Mouse (Mus musculus): ENCODE data around the gene Gm20388. TPM values are rescaled to one million over a fixed set of nuclear protein-coding genes. Genes with fewer than 3 reads are reported as not detected.

Gm20388 gene
- polyA plus RNA-seq, 1 experiment from 2014 or later, result not detected

DNA sequence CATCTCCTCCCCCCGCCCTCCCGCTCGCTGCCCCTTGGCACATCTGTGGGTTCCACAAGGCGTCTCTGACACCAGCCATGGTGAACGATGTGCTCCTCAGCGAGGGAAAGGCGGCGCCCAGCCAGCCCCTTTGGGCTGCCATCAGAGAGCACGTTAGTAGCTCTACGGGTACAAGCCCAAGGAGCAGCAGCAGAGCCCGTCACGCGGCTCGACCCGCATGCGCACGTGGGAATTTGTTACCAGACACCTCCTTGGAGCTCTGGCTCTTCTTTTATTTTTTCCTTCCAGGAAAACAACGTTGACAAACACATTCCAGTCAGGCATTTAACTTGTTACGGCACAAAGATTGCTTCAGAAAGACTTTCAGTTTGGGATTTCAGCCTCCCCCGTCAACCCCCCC lies 1765.1 kb downstream of the Gm20388 start:
- ATAC-seq (ENCODE audit: low FRiP score, low TSS enrichment), result no peak
- H3K4me2 ChIP-seq (replicated peaks; ENCODE audit: low read depth, low read length), result no peak overlapping the region
- no peaks in the 10 kb centered on the region for H3K4me1 ChIP-seq (ENCODE audit: control insufficient read depth, insufficient read depth, low read length)
- H3K4me3 ChIP-seq (ENCODE audit: low read length), result no peak overlapping the region
- H3K9me3 ChIP-seq (ENCODE audit: control insufficient read depth, low read length), result no peaks in the 10 kb centered on the region
- H3K27ac ChIP-seq (ENCODE audit: low read depth, low read length), result no peak overlapping the region
- no peaks in the 10 kb centered on the region for H3K36me3 ChIP-seq (ENCODE audit: control insufficient read depth, insufficient read depth, low read length)
- H3K27me3 ChIP-seq (ENCODE audit: control insufficient read depth, insufficient read depth, low read length), result no peaks in the 10 kb centered on the region
- no peak overlapping the region for H3K9ac ChIP-seq (ENCODE audit: low read depth, low read length)
- 40% methylated on average over 20 of the region's 20 CpGs for WGBS

DNA sequence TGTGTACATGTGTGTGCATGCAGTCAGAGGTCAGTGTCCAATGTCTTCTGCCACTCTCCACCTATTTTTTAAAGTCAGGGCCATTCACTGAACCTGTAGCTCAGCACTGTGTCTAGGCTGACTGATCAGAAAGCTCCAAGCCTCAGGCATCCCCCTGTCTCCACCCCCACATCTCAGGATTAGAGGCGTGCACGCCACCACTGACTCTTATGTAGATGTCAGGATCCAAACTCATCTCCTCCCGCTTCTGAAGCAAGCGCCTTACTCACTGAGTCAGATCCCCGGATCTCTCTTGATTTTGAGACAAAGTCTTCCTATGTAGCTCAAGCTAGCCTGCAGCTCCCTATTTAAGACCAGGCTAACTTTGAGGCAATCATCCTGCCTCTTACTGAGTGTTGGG lies 1768.1 kb downstream of the Gm20388 start:
- H3K4me2 ChIP-seq (replicated peaks; ENCODE audit: low read depth, low read length), result no peak overlapping the region
- no peaks in the 10 kb centered on the region for H3K4me1 ChIP-seq (ENCODE audit: control insufficient read depth, insufficient read depth, low read length)
- H3K4me3 ChIP-seq (ENCODE audit: low read length), result no peak overlapping the region
- no peak overlapping the region for H3K27ac ChIP-seq (ENCODE audit: low read depth, low read length)
- no peak for ATAC-seq (ENCODE audit: low FRiP score, low TSS enrichment)
- H3K9me3 ChIP-seq (ENCODE audit: control insufficient read depth, low read length), result no peaks in the 10 kb centered on the region
- WGBS, result 63% methylated on average over 5 of the region's 5 CpGs
- no peak overlapping the region for H3K9ac ChIP-seq (ENCODE audit: low read depth, low read length)
- no peaks in the 10 kb centered on the region for H3K27me3 ChIP-seq (ENCODE audit: control insufficient read depth, insufficient read depth, low read length)
- no peaks in the 10 kb centered on the region for H3K36me3 ChIP-seq (ENCODE audit: control insufficient read depth, insufficient read depth, low read length)

DNA sequence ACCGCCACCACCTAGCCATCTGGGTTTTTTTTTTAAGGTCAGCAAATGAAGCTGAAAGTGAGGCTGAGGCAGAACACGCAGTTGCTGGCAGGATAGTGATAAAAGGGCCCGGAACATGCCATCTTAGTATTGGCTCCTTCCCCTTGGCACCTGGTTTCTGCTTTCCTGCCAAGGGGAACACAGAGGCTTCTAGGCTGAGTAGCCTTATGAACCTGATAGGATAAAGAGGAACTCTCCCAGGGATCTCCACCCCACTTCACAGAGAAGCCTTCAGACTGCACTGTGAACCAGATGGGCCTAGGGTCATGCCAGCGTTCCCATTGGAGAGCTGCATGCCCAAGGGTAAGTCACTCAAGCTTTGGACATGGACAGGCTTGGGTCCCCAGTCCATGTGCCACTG lies 1770.3 kb downstream of the Gm20388 start:
- WGBS, result 87% methylated on average over 4 of the region's 4 CpGs
- H3K27me3 ChIP-seq (ENCODE audit: control insufficient read depth, insufficient read depth, low read length), result no peaks in the 10 kb centered on the region
- no peaks in the 10 kb centered on the region for H3K4me1 ChIP-seq (ENCODE audit: control insufficient read depth, insufficient read depth, low read length)
- no peak overlapping the region for H3K9ac ChIP-seq (ENCODE audit: low read depth, low read length)
- H3K4me2 ChIP-seq (replicated peaks; ENCODE audit: low read depth, low read length), result no peak overlapping the region
- ATAC-seq (ENCODE audit: low FRiP score, low TSS enrichment), result no peak
- H3K4me3 ChIP-seq (ENCODE audit: low read length), result no peak overlapping the region
- H3K27ac ChIP-seq (ENCODE audit: low read depth, low read length), result no peak overlapping the region
- H3K9me3 ChIP-seq (ENCODE audit: control insufficient read depth, low read length), result no peaks in the 10 kb centered on the region
- no peaks in the 10 kb centered on the region for H3K36me3 ChIP-seq (ENCODE audit: control insufficient read depth, insufficient read depth, low read length)

DNA sequence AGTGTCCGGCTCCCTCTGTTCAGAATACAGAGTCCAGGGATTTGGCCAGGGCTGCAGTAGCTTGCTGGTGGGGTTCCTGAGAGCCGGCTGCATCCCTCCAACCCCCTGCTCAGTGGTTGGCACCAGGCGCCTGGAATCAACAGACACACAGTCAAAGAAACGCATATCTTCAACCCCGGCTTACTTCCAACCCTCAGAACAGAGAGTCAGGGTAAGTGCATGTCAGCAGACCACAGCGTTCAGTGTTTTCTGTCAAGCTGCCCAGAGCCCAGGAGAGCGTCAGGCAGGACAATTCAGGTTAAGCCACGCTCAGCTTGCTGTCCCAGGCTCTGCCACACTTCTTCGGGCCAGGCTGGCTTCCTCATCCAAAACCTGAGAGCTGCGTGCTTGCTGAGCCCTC lies 1770.8 kb downstream of the Gm20388 start:
- WGBS, result 66% methylated on average over 10 of the region's 10 CpGs
- no peaks in the 10 kb centered on the region for H3K4me1 ChIP-seq (ENCODE audit: control insufficient read depth, insufficient read depth, low read length)
- no peak overlapping the region for H3K4me3 ChIP-seq (ENCODE audit: low read length)
- no peak overlapping the region for H3K27ac ChIP-seq (ENCODE audit: low read depth, low read length)
- no peaks in the 10 kb centered on the region for H3K9me3 ChIP-seq (ENCODE audit: control insufficient read depth, low read length)
- H3K27me3 ChIP-seq (ENCODE audit: control insufficient read depth, insufficient read depth, low read length), result no peaks in the 10 kb centered on the region
- no peak overlapping the region for H3K4me2 ChIP-seq (replicated peaks; ENCODE audit: low read depth, low read length)
- H3K36me3 ChIP-seq (ENCODE audit: control insufficient read depth, insufficient read depth, low read length), result no peaks in the 10 kb centered on the region
- H3K9ac ChIP-seq (ENCODE audit: low read depth, low read length), result no peak overlapping the region
- ATAC-seq (ENCODE audit: low FRiP score, low TSS enrichment), result no peak

DNA sequence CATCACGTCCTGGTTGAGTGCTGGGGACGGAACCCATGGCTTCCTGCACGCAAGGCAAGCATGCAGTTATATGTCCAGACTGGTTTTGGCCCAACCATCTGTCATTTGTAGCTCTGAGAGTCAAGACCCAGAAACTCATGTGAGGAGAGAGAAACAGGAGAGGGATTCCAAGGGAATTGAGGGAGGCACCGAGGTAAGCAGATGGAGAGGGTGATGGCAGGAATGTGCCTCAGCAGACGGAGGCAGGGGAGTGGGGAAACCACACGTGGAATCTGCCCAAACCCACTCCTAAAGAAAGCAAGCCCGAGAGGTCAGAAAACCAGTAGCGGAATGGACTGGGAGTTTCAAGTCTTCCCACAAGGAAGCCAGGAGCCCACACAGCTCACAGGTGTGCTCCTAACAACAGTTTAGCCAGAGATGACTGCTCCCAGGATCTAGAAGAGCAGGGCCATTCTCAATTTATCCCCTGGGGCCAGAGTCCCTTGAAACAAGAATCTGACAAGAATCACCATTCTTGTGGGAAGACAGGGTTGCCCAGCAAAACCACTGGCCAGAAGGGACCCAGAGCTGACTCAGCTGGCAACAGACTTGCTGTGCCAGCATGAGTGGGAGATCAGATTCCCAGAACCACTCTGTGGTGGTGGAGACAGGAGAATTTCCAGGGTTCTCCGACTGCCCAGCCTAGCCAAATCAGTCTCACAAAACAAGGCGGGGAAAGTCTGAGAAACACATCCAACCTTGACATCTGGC lies 1772.6 kb downstream of the Gm20388 start:
- Histone ChIP-seq H3K4me1 (ENCODE audit: control insufficient read depth, insufficient read depth, low read length) (no peaks in the 10 kb centered on the region), H3K27ac (ENCODE audit: low read depth, low read length) (no peak overlapping the region), H3K4me2 (replicated peaks; ENCODE audit: low read depth, low read length) (no peak overlapping the region), H3K36me3 (ENCODE audit: control insufficient read depth, insufficient read depth, low read length) (no peaks in the 10 kb centered on the region), H3K9ac (ENCODE audit: low read depth, low read length) (no peak overlapping the region), H3K4me3 (ENCODE audit: low read length) (no peak overlapping the region), H3K27me3 (ENCODE audit: control insufficient read depth, insufficient read depth, low read length) (no peaks in the 10 kb centered on the region), H3K9me3 (ENCODE audit: control insufficient read depth, low read length) (no peaks in the 10 kb centered on the region)
- ATAC-seq (ENCODE audit: low FRiP score, low TSS enrichment), result no peak
- 72% methylated on average over 10 of the region's 10 CpGs for WGBS

DNA sequence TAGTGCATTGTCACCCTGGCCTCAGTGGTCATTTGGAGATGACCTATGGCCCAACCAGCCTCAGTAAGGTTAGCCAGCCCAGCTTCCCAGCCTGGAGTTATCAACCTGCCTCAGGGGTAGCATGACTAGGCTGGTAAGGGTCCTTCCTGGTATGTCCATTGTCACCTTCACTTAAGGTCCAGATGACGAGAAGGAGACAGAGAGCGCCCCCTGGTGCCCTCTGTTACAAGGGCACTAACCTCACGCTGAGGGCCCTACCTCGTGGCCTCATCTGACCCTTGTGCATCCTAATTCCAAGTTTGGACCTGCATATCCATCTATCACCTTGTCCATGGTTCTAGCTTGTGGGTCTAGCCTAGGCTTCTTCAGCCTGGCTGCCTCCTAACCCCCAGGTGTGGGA lies 1774.8 kb downstream of the Gm20388 start:
- H3K27me3 ChIP-seq (ENCODE audit: control insufficient read depth, insufficient read depth, low read length), result no peaks in the 10 kb centered on the region
- H3K4me1 ChIP-seq (ENCODE audit: control insufficient read depth, insufficient read depth, low read length), result no peaks in the 10 kb centered on the region
- no peaks in the 10 kb centered on the region for H3K9me3 ChIP-seq (ENCODE audit: control insufficient read depth, low read length)
- H3K27ac ChIP-seq (ENCODE audit: low read depth, low read length), result no peak overlapping the region
- no peak for ATAC-seq (ENCODE audit: low FRiP score, low TSS enrichment)
- no peak overlapping the region for H3K4me3 ChIP-seq (ENCODE audit: low read length)
- no peaks in the 10 kb centered on the region for H3K36me3 ChIP-seq (ENCODE audit: control insufficient read depth, insufficient read depth, low read length)
- no peak overlapping the region for H3K9ac ChIP-seq (ENCODE audit: low read depth, low read length)
- 15% methylated on average over 4 of the region's 4 CpGs for WGBS
- no peak overlapping the region for H3K4me2 ChIP-seq (replicated peaks; ENCODE audit: low read depth, low read length)

DNA sequence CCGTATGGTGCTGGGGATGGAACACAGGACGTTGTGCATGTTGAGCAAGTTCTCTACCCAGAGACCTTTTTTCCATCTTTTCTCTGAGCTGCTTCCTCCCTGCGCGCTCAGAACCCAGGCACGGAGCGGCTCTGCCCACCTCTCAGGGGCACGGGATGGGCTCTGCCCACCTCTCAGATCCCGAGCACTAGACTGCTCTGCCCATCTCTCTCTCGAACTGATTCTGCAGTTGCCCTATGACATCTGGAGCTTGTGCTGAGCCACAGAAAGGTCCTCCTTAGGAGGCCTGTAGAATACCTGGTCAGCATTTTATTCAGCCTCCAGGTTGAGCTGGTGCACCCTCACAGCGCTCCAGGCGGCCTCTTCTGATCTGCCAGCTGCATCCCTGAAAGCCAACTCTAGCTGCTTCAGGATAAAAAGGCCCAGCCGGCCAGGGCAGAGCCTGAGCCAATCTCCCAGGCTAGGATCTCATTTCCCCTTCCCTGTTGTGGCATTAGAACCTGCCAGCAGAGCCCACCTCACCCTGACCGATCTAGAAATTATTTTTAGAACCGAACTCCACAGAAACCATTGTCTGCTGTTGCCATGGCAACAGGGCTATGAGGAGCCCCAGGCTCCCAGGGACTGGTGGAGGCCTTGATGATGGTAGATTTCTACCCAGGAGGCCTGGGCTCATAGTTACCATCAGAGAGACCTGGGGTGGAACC lies 1777.0 kb downstream of the Gm20388 start:
- H3K27me3 ChIP-seq (ENCODE audit: control insufficient read depth, insufficient read depth, low read length), result no peaks in the 10 kb centered on the region
- ATAC-seq (ENCODE audit: low FRiP score, low TSS enrichment), result no peak
- 52% methylated on average over 14 of the region's 14 CpGs for WGBS
- H3K4me1 ChIP-seq (ENCODE audit: control insufficient read depth, insufficient read depth, low read length), result no peaks in the 10 kb centered on the region
- no peak overlapping the region for H3K4me2 ChIP-seq (replicated peaks; ENCODE audit: low read depth, low read length)
- H3K36me3 ChIP-seq (ENCODE audit: control insufficient read depth, insufficient read depth, low read length), result no peaks in the 10 kb centered on the region
- H3K27ac ChIP-seq (ENCODE audit: low read depth, low read length), result no peak overlapping the region
- H3K9me3 ChIP-seq (ENCODE audit: control insufficient read depth, low read length), result no peaks in the 10 kb centered on the region
- no peak overlapping the region for H3K9ac ChIP-seq (ENCODE audit: low read depth, low read length)
- H3K4me3 ChIP-seq (ENCODE audit: low read length), result no peak overlapping the region

DNA sequence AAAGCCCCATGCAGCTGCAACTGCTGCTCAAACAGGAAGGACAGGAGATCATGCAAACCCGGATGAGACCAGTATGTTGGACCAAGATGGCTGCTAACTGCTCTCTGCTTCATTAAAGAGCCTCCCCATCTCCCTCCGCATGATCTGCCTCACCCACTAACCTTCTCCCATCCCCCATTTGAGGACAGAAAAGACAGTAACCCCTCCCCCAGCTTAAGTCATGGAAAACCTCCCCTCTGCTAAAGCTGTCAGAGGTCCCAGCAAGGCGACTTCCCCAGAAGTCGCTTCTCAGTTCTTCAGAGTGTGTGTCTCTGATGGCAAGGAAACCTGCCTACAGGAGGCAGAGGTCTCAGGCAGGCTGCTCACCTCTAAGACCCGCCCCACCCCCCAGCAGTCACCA lies 1777.9 kb downstream of the Gm20388 start:
- H3K27ac ChIP-seq (ENCODE audit: low read depth, low read length), result no peak overlapping the region
- no peak for ATAC-seq (ENCODE audit: low FRiP score, low TSS enrichment)
- no peak overlapping the region for H3K9ac ChIP-seq (ENCODE audit: low read depth, low read length)
- H3K4me1 ChIP-seq (ENCODE audit: control insufficient read depth, insufficient read depth, low read length), result no peaks in the 10 kb centered on the region
- H3K27me3 ChIP-seq (ENCODE audit: control insufficient read depth, insufficient read depth, low read length), result no peaks in the 10 kb centered on the region
- no peak overlapping the region for H3K4me3 ChIP-seq (ENCODE audit: low read length)
- H3K4me2 ChIP-seq (replicated peaks; ENCODE audit: low read depth, low read length), result no peak overlapping the region
- WGBS, result 49% methylated on average over 5 of the region's 5 CpGs
- no peaks in the 10 kb centered on the region for H3K36me3 ChIP-seq (ENCODE audit: control insufficient read depth, insufficient read depth, low read length)
- no peaks in the 10 kb centered on the region for H3K9me3 ChIP-seq (ENCODE audit: control insufficient read depth, low read length)

DNA sequence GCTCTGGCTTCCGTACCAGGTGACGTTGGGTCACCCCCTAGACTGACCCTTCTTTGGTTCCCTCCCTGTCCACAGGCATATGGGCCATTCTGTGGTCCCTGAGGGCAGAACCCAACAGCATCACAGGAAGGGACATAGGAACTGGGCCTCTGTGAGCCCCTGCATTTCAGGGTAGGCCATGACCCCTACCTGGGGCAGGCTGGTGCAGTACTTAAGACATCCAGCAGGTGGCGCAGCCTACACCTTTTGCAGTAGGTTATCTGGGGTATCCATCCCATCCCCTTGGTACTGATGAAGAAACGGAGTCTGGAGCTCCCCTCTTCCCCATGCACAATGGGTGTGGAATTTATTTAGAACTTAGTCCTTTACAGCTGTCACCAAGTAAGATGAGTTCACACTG lies 1783.8 kb downstream of the Gm20388 start:
- Histone ChIP-seq H3K27me3 (ENCODE audit: control insufficient read depth, insufficient read depth, low read length) (no peaks in the 10 kb centered on the region), H3K36me3 (ENCODE audit: control insufficient read depth, insufficient read depth, low read length) (no peaks in the 10 kb centered on the region), H3K4me1 (ENCODE audit: control insufficient read depth, insufficient read depth, low read length) (peaks cover 6% of the 10 kb centered on the region; the same call in 1 of the 2 replicates), H3K4me2 (replicated peaks; ENCODE audit: low read depth, low read length) (no peak overlapping the region), H3K27ac (ENCODE audit: low read depth, low read length) (no peak overlapping the region), H3K4me3 (ENCODE audit: low read length) (no peak overlapping the region), H3K9ac (ENCODE audit: low read depth, low read length) (no peak overlapping the region), H3K9me3 (ENCODE audit: control insufficient read depth, low read length) (no peaks in the 10 kb centered on the region)
- WGBS, result 51% methylated on average over 4 of the region's 4 CpGs
- no peak for ATAC-seq (ENCODE audit: low FRiP score, low TSS enrichment)
